16 mouse cellular contexts compared by ENCODE assay signal in genomic region chr11:89776070-89776469, GRCm38 (mm10). TPM values are rescaled to one million over a fixed set of nuclear protein-coding genes. Genes with fewer than 3 reads are reported as not detected.
"Had no signal": no experiment of that assay in that cellular context is flagged by ENCODE, and none has a peak within 500 bp of the region (broad histone marks: within the 10 kb centered on the region; RNA-seq: fewer than 3 reads in every experiment).

No protein-coding gene starts in this region.

- H3K4me3 ChIP-seq: left cerebral cortex, adult 2 months; limb, embryonic 13.5 days; liver, embryonic 15.5 days; midbrain, embryonic 12.5 days; myocyte; neural tube, embryonic 12.5 days had no signal

- H3K4me2 ChIP-seq: limb, embryonic 13.5 days; liver, embryonic 11.5 days; liver, embryonic 15.5 days; lung, embryonic 14.5 days; midbrain, embryonic 12.5 days; neural tube, embryonic 12.5 days had no signal

- H3K27ac ChIP-seq: left cerebral cortex, adult 2 months; limb, embryonic 13.5 days; liver, embryonic 15.5 days; midbrain, embryonic 12.5 days; neural tube, embryonic 12.5 days had no signal

- DNase-seq: kidney, adult 8-10 months; kidney, postnatal 25 days; lung, embryonic 14.5 days; retina, postnatal 1 day; right cerebral cortex, postnatal 4 days; spleen, adult 18-20 months; thymus, adult 18-20 months; thymus, postnatal 14 days had no signal

- H3K27me3 ChIP-seq: liver, embryonic 15.5 days; neural tube, embryonic 12.5 days had no signal

- H3K4me1 ChIP-seq: liver, embryonic 15.5 days; neural tube, embryonic 12.5 days had no signal

- H3K9ac ChIP-seq: limb, embryonic 13.5 days; liver, embryonic 15.5 days; lung, embryonic 14.5 days; midbrain, embryonic 12.5 days; neural tube, embryonic 12.5 days had no signal

- H3K36me3 ChIP-seq: limb, embryonic 13.5 days; liver, embryonic 15.5 days; midbrain, embryonic 12.5 days; neural tube, embryonic 12.5 days had no signal

- H3K9me3 ChIP-seq: limb, embryonic 13.5 days; liver, embryonic 15.5 days; midbrain, embryonic 12.5 days; neural tube, embryonic 12.5 days had no signal

RNA-seq across cellular contexts. Expression of gene Ankfn1, which starts 1.4 kb away (rescaled TPM):
- total RNA-seq: megakaryocyte-erythroid progenitor cell, adult 5-6 weeks had no signal
- polyA plus RNA-seq: liver, embryonic 11.5 days; liver, embryonic 15.5 days had no signal
